Mouse (Mus musculus): ENCODE data around the gene C8b.

The C8b gene

GRCm38 (mm10) chr4:104782346-104782745 is 16.2 kb downstream of the C8b start:
- no peak for TF ChIP-seq GATA4 (IDR thresholded peaks at IDR 0.05; ENCODE audit: insufficient replicate concordance, low read length)

GRCm38 (mm10) chr4:104792111-104792510 is 26.0 kb downstream of the C8b start:
- TF ChIP-seq GATA4 (IDR thresholded peaks at IDR 0.05; ENCODE audit: insufficient replicate concordance, low read length), result no peak

- no peak for TF ChIP-seq GATA4 (IDR thresholded peaks at IDR 0.05; ENCODE audit: insufficient replicate concordance, low read length)
These were observed 32.8 kb downstream of the C8b start for GRCm38 (mm10) chr4:104798951-104799350.

- TF ChIP-seq GATA4 (IDR thresholded peaks at IDR 0.05; ENCODE audit: insufficient replicate concordance, low read length), result no peak
These were observed 35.5 kb downstream of the C8b start for GRCm38 (mm10) chr4:104801625-104802024.

GRCm38 (mm10) chr4:104804100-104804499 is 38.0 kb downstream of the C8b start:
- TF ChIP-seq GATA4 (IDR thresholded peaks at IDR 0.05; ENCODE audit: insufficient replicate concordance, low read length), result peak; percentile 83

- TF ChIP-seq GATA4 (IDR thresholded peaks at IDR 0.05; ENCODE audit: insufficient replicate concordance, low read length), result no peak
These were observed 39.5 kb downstream of the C8b start for GRCm38 (mm10) chr4:104805414-104806257.

- TF ChIP-seq GATA4 (IDR thresholded peaks at IDR 0.05; ENCODE audit: insufficient replicate concordance, low read length), result no peak
These were observed 44.7 kb downstream of the C8b start for GRCm38 (mm10) chr4:104810710-104811286.

- no peak for TF ChIP-seq GATA4 (IDR thresholded peaks at IDR 0.05; ENCODE audit: insufficient replicate concordance, low read length)
These were observed 47.5 kb downstream of the C8b start for GRCm38 (mm10) chr4:104813617-104814016.

GRCm38 (mm10) chr4:104816519-104817232 is 50.6 kb downstream of the C8b start:
- TF ChIP-seq GATA4 (IDR thresholded peaks at IDR 0.05; ENCODE audit: insufficient replicate concordance, low read length), result no peak

GRCm38 (mm10) chr4:104817509-104817908 is 51.4 kb downstream of the C8b start:
- TF ChIP-seq GATA4 (IDR thresholded peaks at IDR 0.05; ENCODE audit: insufficient replicate concordance, low read length), result no peak

- TF ChIP-seq GATA4 (IDR thresholded peaks at IDR 0.05; ENCODE audit: insufficient replicate concordance, low read length), result no peak
These were observed 52.9 kb downstream of the C8b start for GRCm38 (mm10) chr4:104818986-104819385.

GRCm38 (mm10) chr4:104819891-104820290 is 53.8 kb downstream of the C8b start:
- no peak for TF ChIP-seq GATA4 (IDR thresholded peaks at IDR 0.05; ENCODE audit: insufficient replicate concordance, low read length)

GRCm38 (mm10) chr4:104823597-104824101 is 57.5 kb downstream of the C8b start:
- TF ChIP-seq GATA4 (IDR thresholded peaks at IDR 0.05; ENCODE audit: insufficient replicate concordance, low read length), result peak; percentile 38; the same call in 1 of the 2 replicates

GRCm38 (mm10) chr4:104824381-104825077 is 58.4 kb downstream of the C8b start:
- no peak for TF ChIP-seq GATA4 (IDR thresholded peaks at IDR 0.05; ENCODE audit: insufficient replicate concordance, low read length)

GRCm38 (mm10) chr4:104828939-104829338 is 62.8 kb downstream of the C8b start:
- TF ChIP-seq GATA4 (IDR thresholded peaks at IDR 0.05; ENCODE audit: insufficient replicate concordance, low read length), result no peak
